Mouse (Mus musculus) stomach, embryonic 15.5 days (tissue): ENCODE measurements around the gene Bloc1s3. TPM values are rescaled to one million over a fixed set of nuclear protein-coding genes. Genes with fewer than 3 reads are reported as not detected.
"Not testable (repeated sequence)": the region's sequence is repeated elsewhere in the genome, so short reads cannot be mapped to it uniquely, and the experiment has no call there.

ENCODE experiments used
- ATAC-seq: fragments of 200-750 bp; cut with Nextera tagmentation; 2 replicates; pipeline ENCODE4 v1.8.0; 2017; ENCODE audit warnings: low read depth, moderate number of reproducible peaks, moderate TSS enrichment; ENCODE audit not compliant: insufficient read depth, low FRiP score
- H3K27ac ChIP-seq: fragments of 300-500 bp; sonication (generic); 2 replicates; pipeline ENCODE4 v1.5.1; 2015; ENCODE audit warnings: mild to moderate bottlenecking, inconsistent platforms
- H3K27me3 ChIP-seq: fragments of 300-500 bp; sonication (generic); replicated peaks from 2 replicates; pipeline ENCODE4 v1.6.1; 2015; ENCODE audit warnings: inconsistent platforms
- H3K36me3 ChIP-seq: fragments of 300-500 bp; sonication (generic); 2 replicates; pipeline ENCODE4 v1.6.1; 2015; ENCODE audit warnings: inconsistent platforms
- H3K4me1 ChIP-seq: fragments of 300-500 bp; sonication (generic); 2 replicates; pipeline ENCODE4 v1.6.1; 2015; ENCODE audit warnings: inconsistent platforms
- H3K4me2 ChIP-seq: fragments of 300-500 bp; sonication (generic); 2 replicates; pipeline ENCODE4 v1.6.1; 2015; ENCODE audit warnings: mild to moderate bottlenecking, inconsistent platforms
- H3K4me3 ChIP-seq: fragments of 300-500 bp; sonication (generic); replicated peaks from 2 replicates; pipeline ENCODE4 v1.5.1; 2015; ENCODE audit warnings: inconsistent platforms
- H3K9ac ChIP-seq: fragments of 300-500 bp; sonication (generic); 2 replicates; pipeline ENCODE4 v1.6.1; 2015; ENCODE audit warnings: inconsistent platforms
- H3K9me3 ChIP-seq: fragments of 300-500 bp; sonication (generic); 2 replicates; pipeline ENCODE4 v1.6.1; 2016; ENCODE audit warnings: inconsistent platforms
- WGBS: fragments of 180-500 bp; shearing (Covaris S2); methylation state at CpG from one replicate; pipeline ENCODE4 v1.1.7; 2015; 5-methylcytosine and 5-hydroxymethylcytosine counted together
- polyA plus RNA-seq: library from polyadenylated mRNA; unstranded; fragments of >200 nt; fragmentation: Nextera tagmentation; extraction: Ambion mirVana; gene quantifications from 2 replicates; pipeline ENCODE4 v1.2.1, GENCODE M21; 2015

Gene Bloc1s3
- polyA plus RNA-seq, 1 experiment from 2014 or later: 2.4 TPM

- no peak overlapping the region for H3K27ac ChIP-seq
- no peaks in the 10 kb centered on the region for H3K36me3 ChIP-seq
- no peaks in the 10 kb centered on the region for H3K9me3 ChIP-seq
- H3K4me1 ChIP-seq: peaks cover 12% of the 10 kb centered on the region
- no peak for ATAC-seq
- H3K4me3 ChIP-seq: no peak overlapping the region
- H3K9ac ChIP-seq: no peak overlapping the region
- H3K4me2 ChIP-seq: no peak overlapping the region
- 74% methylated on average over 6 of the region's 6 CpGs for WGBS
- H3K27me3 ChIP-seq: no peaks in the 10 kb centered on the region
Observed at GRCm38 (mm10) chr7:19512353-19512752, 4.2 kb upstream of the Bloc1s3 start.

DNA sequence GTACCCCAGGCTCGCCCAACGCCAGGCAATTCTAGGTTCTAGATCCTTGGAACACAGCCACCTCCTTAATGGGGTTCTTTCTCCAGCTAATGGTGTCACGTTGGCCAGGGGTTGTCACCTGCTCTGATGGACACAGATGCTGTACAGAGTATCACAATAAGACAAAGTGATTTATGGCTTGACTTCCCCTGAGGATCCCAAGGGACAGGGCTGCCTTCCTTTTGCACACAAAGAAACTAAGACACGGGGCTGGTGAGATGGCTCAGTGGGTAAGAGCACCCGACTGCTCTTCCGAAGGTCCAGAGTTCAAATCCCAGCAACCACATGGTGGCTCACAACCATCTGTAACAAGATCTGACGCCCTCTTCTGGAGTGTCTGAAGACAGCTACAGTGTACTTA lies 3.8 kb upstream of the Bloc1s3 start:
- 87% methylated on average over 7 of the region's 7 CpGs for WGBS
- not testable (repeated sequence) for H3K36me3 ChIP-seq, H3K9me3 ChIP-seq, H3K4me3 ChIP-seq, H3K9ac ChIP-seq, H3K27ac ChIP-seq, ATAC-seq, H3K27me3 ChIP-seq, H3K4me2 ChIP-seq
- peaks cover 17% of the 10 kb centered on the region for H3K4me1 ChIP-seq

GRCm38 (mm10) chr7:19509786-19510185 lies 1.6 kb upstream of the Bloc1s3 start:
- 95% methylated on average over 7 of the region's 7 CpGs for WGBS
- Histone ChIP-seq H3K27ac (no peak overlapping the region), H3K36me3 (no peaks in the 10 kb centered on the region), H3K4me3 (no peak overlapping the region), H3K9ac (no peak overlapping the region), H3K4me2 (peak overlapping the region; percentile 98), H3K9me3 (no peaks in the 10 kb centered on the region), H3K27me3 (no peaks in the 10 kb centered on the region), H3K4me1 (peaks cover 21% of the 10 kb centered on the region)
- no peak for ATAC-seq

- Histone ChIP-seq H3K4me3 (peak overlapping the region; percentile 91), H3K9me3 (no peaks in the 10 kb centered on the region), H3K4me2 (peak overlapping the region; percentile 98), H3K4me1 (peaks cover 21% of the 10 kb centered on the region), H3K36me3 (no peaks in the 10 kb centered on the region), H3K27ac (peak overlapping the region; percentile 77), H3K27me3 (no peaks in the 10 kb centered on the region), H3K9ac (peak overlapping the region; percentile 62)
- ATAC-seq: no peak; the same call in 1 of the 2 replicates
- WGBS: 6% methylated on average over 15 of the region's 15 CpGs
Observed at GRCm38 (mm10) chr7:19508924-19509568, 879 bp upstream of the Bloc1s3 start.

- no peak for ATAC-seq
- Histone ChIP-seq H3K36me3 (no peaks in the 10 kb centered on the region), H3K9ac (peak overlapping the region; percentile 51; the same call in 1 of the 2 replicates), H3K4me3 (peak overlapping the region; percentile 91), H3K4me2 (peak overlapping the region; percentile 98), H3K4me1 (peaks cover 21% of the 10 kb centered on the region), H3K27ac (peak overlapping the region; percentile 77; the same call in 1 of the 2 replicates), H3K27me3 (no peaks in the 10 kb centered on the region), H3K9me3 (no peaks in the 10 kb centered on the region)
- WGBS: 4% methylated on average over 18 of the region's 18 CpGs
Observed at GRCm38 (mm10) chr7:19507612-19507981, 570 bp downstream of the Bloc1s3 start.

DNA sequence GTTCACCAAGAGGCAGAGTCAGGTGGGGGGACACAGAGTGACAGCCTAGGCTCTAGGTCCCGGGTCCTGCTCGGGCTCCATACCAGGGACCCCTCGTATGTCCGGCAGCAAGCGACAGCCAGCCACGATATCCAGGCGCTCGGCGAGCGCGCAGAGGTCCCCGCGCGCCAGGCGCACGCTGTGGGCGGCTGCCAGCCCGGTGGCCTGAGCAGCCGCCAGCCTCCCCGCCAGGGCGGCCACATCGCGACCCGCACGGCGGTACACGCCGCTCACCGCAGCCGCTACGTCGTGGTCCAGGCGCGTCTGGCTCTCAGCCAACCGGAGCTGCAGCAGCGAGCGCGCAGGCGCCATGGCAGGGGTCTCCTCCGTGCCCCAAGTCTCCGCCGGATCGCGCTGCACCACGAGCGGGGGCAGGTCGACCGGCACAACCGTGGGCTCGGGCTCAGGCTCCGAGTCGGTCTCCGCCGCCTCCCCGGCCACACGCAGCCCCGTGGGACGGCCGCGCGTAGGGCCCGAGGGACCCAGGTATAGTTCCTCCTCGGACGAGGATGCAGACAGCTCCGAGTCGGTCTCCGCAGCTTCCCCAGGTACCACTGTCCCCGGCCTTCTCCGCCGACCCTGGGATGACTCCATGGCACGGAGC lies 1.1 kb downstream of the Bloc1s3 start:
- 1% methylated on average over 71 of the region's 71 CpGs for WGBS

GRCm38 (mm10) chr7:19506326-19506725 lies 1.8 kb downstream of the Bloc1s3 start:
- H3K4me3 ChIP-seq: no peak overlapping the region
- H3K4me2 ChIP-seq: peak overlapping the region; percentile 98; the same call in 1 of the 2 replicates
- no peak for ATAC-seq
- H3K27ac ChIP-seq: no peak overlapping the region
- no peaks in the 10 kb centered on the region for H3K9me3 ChIP-seq
- WGBS: 49% methylated on average over 6 of the region's 6 CpGs
- H3K4me1 ChIP-seq: peaks cover 21% of the 10 kb centered on the region
- H3K36me3 ChIP-seq: no peaks in the 10 kb centered on the region
- no peak overlapping the region for H3K9ac ChIP-seq
- no peaks in the 10 kb centered on the region for H3K27me3 ChIP-seq

More for the DNA sequence above, 1.1 kb downstream of the Bloc1s3 start:
- H3K36me3 ChIP-seq: no peaks in the 10 kb centered on the region
- H3K4me3 ChIP-seq: peak overlapping the region; percentile 91
- H3K9ac ChIP-seq: peak overlapping the region; percentile 51
- peaks cover 21% of the 10 kb centered on the region for H3K4me1 ChIP-seq
- H3K27ac ChIP-seq: no peak overlapping the region
- no peak for ATAC-seq
- no peaks in the 10 kb centered on the region for H3K27me3 ChIP-seq
- H3K4me2 ChIP-seq: peak overlapping the region; percentile 98
- H3K9me3 ChIP-seq: no peaks in the 10 kb centered on the region

DNA sequence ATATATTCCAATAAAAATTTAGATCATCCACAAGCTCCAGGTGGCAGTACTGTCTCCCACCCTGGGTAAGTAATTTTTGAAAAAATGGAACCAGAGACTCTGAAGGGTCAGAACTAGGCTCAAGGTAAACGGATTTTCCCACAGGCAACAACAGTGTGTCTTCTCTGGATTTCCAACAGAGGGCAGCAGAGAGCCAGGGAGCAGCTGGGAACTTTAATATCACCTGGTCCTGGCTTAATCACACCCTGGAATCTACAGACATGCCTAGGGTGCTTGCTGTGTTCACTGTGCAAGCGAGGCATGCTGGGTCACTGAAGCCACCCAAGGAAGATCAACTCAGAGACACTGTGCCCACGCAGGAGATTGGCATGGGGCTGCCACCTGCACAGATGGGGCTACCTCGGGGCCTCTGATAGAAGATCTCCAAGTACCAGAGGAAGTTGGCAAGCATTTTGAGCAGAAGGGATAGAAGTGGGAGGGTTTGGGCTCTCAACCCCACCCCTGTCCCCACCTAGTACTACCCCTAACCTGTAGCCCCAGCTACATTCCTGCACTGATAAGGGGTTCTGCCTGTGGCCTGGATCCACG lies 4.6 kb downstream of the Bloc1s3 start:
- WGBS: 30% methylated on average over 5 of the region's 5 CpGs
- Histone ChIP-seq H3K4me2 (no peak overlapping the region), H3K4me1 (peaks cover 13% of the 10 kb centered on the region; the same call in 1 of the 2 replicates), H3K27ac (no peak overlapping the region), H3K9ac (no peak overlapping the region), H3K27me3 (no peaks in the 10 kb centered on the region), H3K9me3 (no peaks in the 10 kb centered on the region), H3K4me3 (no peak overlapping the region), H3K36me3 (no peaks in the 10 kb centered on the region)
- no peak for ATAC-seq

DNA sequence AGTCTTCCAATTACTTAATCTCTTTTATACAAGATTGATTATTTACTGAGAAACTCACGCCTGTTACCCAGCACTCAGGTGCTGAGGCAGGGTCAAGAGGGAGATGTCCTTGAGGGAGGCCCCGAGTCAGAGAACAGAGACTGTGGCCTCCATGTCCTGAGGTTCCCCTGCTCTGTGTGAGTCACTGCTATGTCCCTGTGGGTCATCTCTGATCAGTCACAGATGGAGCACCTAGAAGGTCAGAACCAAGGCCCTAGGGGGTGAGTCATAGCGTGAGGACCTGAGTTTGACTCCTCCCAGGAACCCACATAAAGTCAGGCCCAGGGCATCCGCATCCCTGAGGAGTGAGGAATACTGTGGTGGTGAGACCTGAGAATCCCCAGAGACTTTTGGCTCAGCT lies 6.5 kb downstream of the Bloc1s3 start:
- Histone ChIP-seq H3K4me2 (no peak overlapping the region), H3K4me1 (peaks cover 2% of the 10 kb centered on the region; the same call in 1 of the 2 replicates), H3K27ac (no peak overlapping the region), H3K36me3 (no peaks in the 10 kb centered on the region), H3K27me3 (no peaks in the 10 kb centered on the region), H3K9ac (no peak overlapping the region), H3K9me3 (no peaks in the 10 kb centered on the region), H3K4me3 (no peak overlapping the region)
- no peak for ATAC-seq
- 74% methylated on average over 4 of the region's 4 CpGs for WGBS

GRCm38 (mm10) chr7:19500420-19501363 lies 7.5 kb downstream of the Bloc1s3 start:
- peaks cover under 1% of the 10 kb centered on the region; the same call in 1 of the 2 replicates for H3K4me1 ChIP-seq
- no peaks in the 10 kb centered on the region for H3K9me3 ChIP-seq
- no peaks in the 10 kb centered on the region for H3K36me3 ChIP-seq
- no peak for ATAC-seq
- 64% methylated on average over 12 of the region's 12 CpGs for WGBS
- no peak overlapping the region for H3K27ac ChIP-seq
- no peaks in the 10 kb centered on the region for H3K27me3 ChIP-seq
- H3K4me2 ChIP-seq: no peak overlapping the region
- no peak overlapping the region for H3K9ac ChIP-seq
- H3K4me3 ChIP-seq: no peak overlapping the region

- Histone ChIP-seq H3K4me3 (no peak overlapping the region), H3K27ac (no peak overlapping the region), H3K27me3 (no peaks in the 10 kb centered on the region), H3K4me2 (no peak overlapping the region), H3K36me3 (no peaks in the 10 kb centered on the region), H3K4me1 (peaks cover 3% of the 10 kb centered on the region; the same call in 1 of the 2 replicates), H3K9ac (no peak overlapping the region), H3K9me3 (no peaks in the 10 kb centered on the region)
- WGBS: 42% methylated on average over 4 of the region's 4 CpGs
- no peak for ATAC-seq
Observed at GRCm38 (mm10) chr7:19498326-19498725, 9.8 kb downstream of the Bloc1s3 start.
